Mouse (Mus musculus) ES-Bruce4 (cell line): ENCODE results near the gene Rcn3. TPM values are rescaled to one million over a fixed set of nuclear protein-coding genes. Genes with fewer than 3 reads are reported as not detected.
A peak's percentile ranks its signal among the peaks of the same experiment; 100 is the strongest.
"Not testable (repeated sequence)": the region's sequence is repeated elsewhere in the genome, so short reads cannot be mapped to it uniquely, and the experiment has no call there.

ENCODE experiments used
- H3K27ac ChIP-seq: 2 replicates; pipeline ENCODE4 v1.5.1; 2012; ENCODE audit warnings: low read length, inconsistent platforms; ENCODE audit not compliant: insufficient read depth
- H3K27me3 ChIP-seq: 2 replicates; pipeline ENCODE4 v1.6.1; 2012; ENCODE audit warnings: mild to moderate bottlenecking, low read length, inconsistent platforms; ENCODE audit not compliant: control insufficient read depth, poor library complexity, insufficient read depth, severe bottlenecking
- H3K36me3 ChIP-seq: 2 replicates; pipeline ENCODE4 v1.6.1; 2012; ENCODE audit warnings: inconsistent platforms, mild to moderate bottlenecking, low read length, moderate library complexity; ENCODE audit not compliant: control insufficient read depth, poor library complexity, insufficient read depth, severe bottlenecking
- H3K4me1 ChIP-seq: one replicate; pipeline ENCODE4 v1.8.1; 2011; ENCODE audit warnings: low read length; ENCODE audit not compliant: control insufficient read depth, insufficient read depth
- H3K4me3 ChIP-seq: 2 replicates; pipeline ENCODE4 v1.5.1; 2011; ENCODE audit warnings: low read depth, mild to moderate bottlenecking, low read length
- H3K9ac ChIP-seq: 2 replicates; pipeline ENCODE4 v1.6.1; 2012; ENCODE audit warnings: low read depth, mild to moderate bottlenecking, inconsistent platforms; ENCODE audit not compliant: poor library complexity, severe bottlenecking
- H3K9me3 ChIP-seq: replicated peaks from 2 replicates; pipeline ENCODE4 v1.6.1; 2012; ENCODE audit warnings: mild to moderate bottlenecking, low read length, inconsistent platforms; ENCODE audit not compliant: control insufficient read depth, poor library complexity, insufficient read depth, severe bottlenecking
- CTCF ChIP-seq: IDR thresholded peaks from one replicate; pipeline ENCODE4 v1.8.1; 2011; ENCODE audit warnings: low read depth, low read length
- EP300 ChIP-seq: IDR thresholded peaks from 2 replicates; pipeline ENCODE4 v1.6.1; 2011; ENCODE audit warnings: low read depth, low read length; ENCODE audit not compliant: insufficient read depth
- POLR2A ChIP-seq: IDR thresholded peaks from one replicate; pipeline ENCODE4 v1.8.1; 2011; ENCODE audit warnings: low read length; ENCODE audit not compliant: insufficient read depth
- polyA plus RNA-seq: library from polyadenylated mRNA; stranded (reverse); fragments of >200 nt; gene quantifications from 2 replicates; pipeline ENCODE4 v1.2.4, GENCODE M21; 2011; ENCODE audit warnings: low read depth; ENCODE audit not compliant: missing spikeins, insufficient read depth, insufficient read length

The Rcn3 gene
- polyA plus RNA-seq, 1 experiment, result 66.7 TPM

GRCm38 (mm10) chr7:45113476-45113875, 21.5 kb upstream of the Rcn3 start:
- peaks cover 1% of the 10 kb centered on the region for H3K4me1 ChIP-seq
- no peak for TF ChIP-seq CTCF
- TF ChIP-seq POLR2A, result no peak
- no peak for TF ChIP-seq EP300
- H3K36me3 ChIP-seq, result no peaks in the 10 kb centered on the region
- H3K27me3 ChIP-seq, result no peaks in the 10 kb centered on the region
- 0 out of 2 replicates have a peak overlapping the region, but pooled peaks have one; percentile 29 for H3K27ac ChIP-seq
- H3K9me3 ChIP-seq, result no peaks in the 10 kb centered on the region
- H3K9ac ChIP-seq, result 0 out of 2 replicates have a peak overlapping the region, but pooled peaks have one; percentile 47
- no peak overlapping the region for H3K4me3 ChIP-seq

- H3K27ac ChIP-seq, result peak overlapping the region; percentile 51
- TF ChIP-seq POLR2A, result no peak
- TF ChIP-seq CTCF, result no peak
- no peak for TF ChIP-seq EP300
- H3K4me3 ChIP-seq, result no peak overlapping the region
- no peak overlapping the region for H3K9ac ChIP-seq
- no peaks in the 10 kb centered on the region for H3K36me3 ChIP-seq
- H3K27me3 ChIP-seq, result no peaks in the 10 kb centered on the region
- H3K4me1 ChIP-seq, result peaks cover 1% of the 10 kb centered on the region
- no peaks in the 10 kb centered on the region for H3K9me3 ChIP-seq
Observed at GRCm38 (mm10) chr7:45112529-45112928, 20.5 kb upstream of the Rcn3 start.

- Histone ChIP-seq H3K4me1 (peaks cover 1% of the 10 kb centered on the region), H3K9me3 (no peaks in the 10 kb centered on the region), H3K27ac (peak overlapping the region; percentile 51), H3K4me3 (no peak overlapping the region), H3K36me3 (no peaks in the 10 kb centered on the region), H3K9ac (no peak overlapping the region), H3K27me3 (no peaks in the 10 kb centered on the region)
- TF ChIP-seq POLR2A, result no peak
- peak; percentile 63; the same call in 1 of the 2 replicates for TF ChIP-seq EP300
Observed at GRCm38 (mm10) chr7:45111940-45112339, 19.9 kb upstream of the Rcn3 start.

- peak overlapping the region; percentile 51; the same call in 1 of the 2 replicates for H3K27ac ChIP-seq
- not testable (repeated sequence) for H3K36me3 ChIP-seq, H3K27me3 ChIP-seq, H3K4me1 ChIP-seq, H3K4me3 ChIP-seq, H3K9ac ChIP-seq, H3K9me3 ChIP-seq
Observed at GRCm38 (mm10) chr7:45110089-45110488, 18.1 kb upstream of the Rcn3 start.

- Histone ChIP-seq H3K4me1 (peaks cover 2% of the 10 kb centered on the region), H3K27me3 (no peaks in the 10 kb centered on the region), H3K9me3 (no peaks in the 10 kb centered on the region), H3K36me3 (no peaks in the 10 kb centered on the region), H3K27ac (peak overlapping the region; percentile 67), H3K9ac (0 out of 2 replicates have a peak overlapping the region, but pooled peaks have one; percentile 4), H3K4me3 (peak overlapping the region; percentile 22; the same call in 1 of the 2 replicates)
- TF ChIP-seq CTCF (no peak), EP300 (no peak), POLR2A (no peak)
Observed at GRCm38 (mm10) chr7:45107052-45107645, 15.1 kb upstream of the Rcn3 start.

- Histone ChIP-seq H3K27me3 (no peaks in the 10 kb centered on the region), H3K4me1 (peaks cover 2% of the 10 kb centered on the region), H3K36me3 (no peaks in the 10 kb centered on the region), H3K4me3 (peak overlapping the region; percentile 29), H3K9me3 (no peaks in the 10 kb centered on the region), H3K27ac (peak overlapping the region; percentile 67), H3K9ac (peak overlapping the region; percentile 4; the same call in 1 of the 2 replicates)
- TF ChIP-seq EP300 (no peak), CTCF (no peak), POLR2A (no peak)
Observed at GRCm38 (mm10) chr7:45106441-45106840, 14.4 kb upstream of the Rcn3 start.
